12 mouse cellular contexts compared by ENCODE assay signal in genomic region chr11:79777988-79778387, GRCm38 (mm10).
DNase-seq lines count a peak whose midpoint lies in the region; ATAC-seq and TF ChIP-seq lines count a peak whose summit lies in the region.
"Had no signal": no experiment of that assay in that cellular context is flagged by ENCODE, and none has a peak within 500 bp of the region (broad histone marks: within the 10 kb centered on the region; RNA-seq: fewer than 3 reads in every experiment).

No protein-coding gene starts in this region.

- no peak for TF ChIP-seq CTCF in lung, embryonic 14.5 days (IDR thresholded peaks at IDR 0.05; ENCODE audit: low read depth)

- 58% methylated on average over 2 of the region's 2 CpGs for WGBS in forebrain, embryonic 14.5 days
- WGBS in forebrain, embryonic 12.5 days, result 71% methylated on average over 2 of the region's 2 CpGs
- 22% methylated on average over 2 of the region's 2 CpGs for WGBS in lung, embryonic 14.5 days
- WGBS in neural tube, embryonic 15.5 days, result 41% methylated on average over 2 of the region's 2 CpGs

- no peak overlapping the region for H3K9ac ChIP-seq in forebrain, embryonic 14.5 days (ENCODE audit: low read length)
- H3K9ac ChIP-seq in forebrain, embryonic 12.5 days, result no peak overlapping the region
- H3K9ac ChIP-seq in lung, embryonic 14.5 days, result no peak overlapping the region
- H3K9ac ChIP-seq in neural tube, embryonic 15.5 days (replicated peaks), result no peak overlapping the region
- H3K9ac ChIP-seq: embryonic facial prominence, embryonic 15.5 days had no signal

- H3K4me1 ChIP-seq in forebrain, embryonic 14.5 days (ENCODE audit: control insufficient read depth, insufficient read depth, low read length), result 0 out of 2 replicates have a peak, but pooled peaks cover 2% of the 10 kb centered on the region
- H3K4me1 ChIP-seq in forebrain, embryonic 12.5 days, result peaks cover 17% of the 10 kb centered on the region
- H3K4me1 ChIP-seq in lung, embryonic 14.5 days (ENCODE audit: insufficient read depth), result peaks cover 9% of the 10 kb centered on the region
- peaks cover 4% of the 10 kb centered on the region for H3K4me1 ChIP-seq in neural tube, embryonic 15.5 days

- no peaks in the 10 kb centered on the region for H3K9me3 ChIP-seq in forebrain, embryonic 14.5 days (replicated peaks; ENCODE audit: control insufficient read depth, low read length)
- H3K9me3 ChIP-seq in forebrain, embryonic 12.5 days, result no peaks in the 10 kb centered on the region
- no peaks in the 10 kb centered on the region for H3K9me3 ChIP-seq in lung, embryonic 14.5 days (ENCODE audit: low read depth, low read length)
- no peaks in the 10 kb centered on the region for H3K9me3 ChIP-seq in neural tube, embryonic 15.5 days (replicated peaks)
- H3K9me3 ChIP-seq: embryonic facial prominence, embryonic 15.5 days; midbrain, embryonic 12.5 days had no signal

- DNase-seq in forebrain, embryonic 14.5 days (ENCODE audit: low spot score), result peak; percentile 32
- DNase-seq in lung, embryonic 14.5 days, result peak; percentile 76
- DNase-seq in lung, postnatal 25 days (ENCODE audit: low spot score), result no peak
- peak; percentile 29 to 62 for DNase-seq in lung, postnatal 4 days
- no peak for DNase-seq in urinary bladder, adult 18-20 months (ENCODE audit: low spot score in 2 of 2)
- DNase-seq: cerebellum, adult 18-20 months had no signal

- no peak overlapping the region for H3K27ac ChIP-seq in forebrain, embryonic 14.5 days (ENCODE audit: low read depth, low read length)
- H3K27ac ChIP-seq in forebrain, embryonic 12.5 days, result no peak overlapping the region
- no peak overlapping the region for H3K27ac ChIP-seq in lung, embryonic 14.5 days (ENCODE audit: low read depth)
- H3K27ac ChIP-seq in neural tube, embryonic 15.5 days (replicated peaks), result no peak overlapping the region
- H3K27ac ChIP-seq: embryonic facial prominence, embryonic 15.5 days; kidney, postnatal 0 days; midbrain, embryonic 12.5 days had no signal

- no peak overlapping the region for H3K4me2 ChIP-seq in forebrain, embryonic 14.5 days (ENCODE audit: low read length)
- H3K4me2 ChIP-seq in forebrain, embryonic 12.5 days, result no peak overlapping the region
- H3K4me2 ChIP-seq in lung, embryonic 14.5 days, result no peak overlapping the region
- no peak overlapping the region for H3K4me2 ChIP-seq in neural tube, embryonic 15.5 days
- H3K4me2 ChIP-seq: embryonic facial prominence, embryonic 15.5 days; midbrain, embryonic 12.5 days had no signal

- no peak overlapping the region for H3K4me3 ChIP-seq in forebrain, embryonic 14.5 days (ENCODE audit: low read depth, low read length)
- H3K4me3 ChIP-seq in forebrain, embryonic 12.5 days (replicated peaks), result no peak overlapping the region
- H3K4me3 ChIP-seq in lung, embryonic 14.5 days (ENCODE audit: low read depth, low read length), result no peak overlapping the region
- H3K4me3 ChIP-seq in neural tube, embryonic 15.5 days (replicated peaks), result no peak overlapping the region
- H3K4me3 ChIP-seq: embryonic facial prominence, embryonic 15.5 days; midbrain, embryonic 12.5 days had no signal

- no peaks in the 10 kb centered on the region for H3K27me3 ChIP-seq in forebrain, embryonic 14.5 days (replicated peaks; ENCODE audit: control insufficient read depth, insufficient read depth, low read length)
- no peaks in the 10 kb centered on the region for H3K27me3 ChIP-seq in forebrain, embryonic 12.5 days
- H3K27me3 ChIP-seq in lung, embryonic 14.5 days (ENCODE audit: insufficient read depth, low read length), result no peaks in the 10 kb centered on the region
- no peaks in the 10 kb centered on the region for H3K27me3 ChIP-seq in neural tube, embryonic 15.5 days (replicated peaks)
- H3K27me3 ChIP-seq: embryonic facial prominence, embryonic 15.5 days had no signal

- H3K36me3 ChIP-seq in forebrain, embryonic 14.5 days (ENCODE audit: control insufficient read depth, insufficient read depth, low read length), result no peaks in the 10 kb centered on the region
- no peaks in the 10 kb centered on the region for H3K36me3 ChIP-seq in forebrain, embryonic 12.5 days (replicated peaks)
- no peaks in the 10 kb centered on the region for H3K36me3 ChIP-seq in lung, embryonic 14.5 days (ENCODE audit: insufficient read depth)
- H3K36me3 ChIP-seq in neural tube, embryonic 15.5 days, result no peaks in the 10 kb centered on the region
- H3K36me3 ChIP-seq: embryonic facial prominence, embryonic 15.5 days; midbrain, embryonic 12.5 days had no signal

- no peak for ATAC-seq in forebrain, embryonic 14.5 days
- no peak for ATAC-seq in forebrain, embryonic 12.5 days (ENCODE audit: low FRiP score)
- 0 out of 2 replicates have a peak, but pooled peaks have one; percentile 28 for ATAC-seq in lung, embryonic 14.5 days (ENCODE audit: insufficient read depth)
- ATAC-seq in granulocyte monocyte progenitor cell, adult 5-6 weeks (replicated peaks; ENCODE audit: poor library complexity, severe bottlenecking), result peak; percentile 52
- ATAC-seq in neural tube, embryonic 15.5 days (ENCODE audit: low FRiP score), result no peak

Comparison
In these comparisons a context has a peak if more than half of its experiments do, and no peak if none do; other contexts are left out.
1. DNase-seq: peak in forebrain, embryonic 14.5 days (single experiment), lung, embryonic 14.5 days (single experiment) and lung, postnatal 4 days (2 of 2); none in lung, postnatal 25 days (single experiment) and urinary bladder, adult 18-20 months (0 of 2).
2. ATAC-seq: peak in lung, embryonic 14.5 days (single experiment) and granulocyte monocyte progenitor cell, adult 5-6 weeks (single experiment); none in forebrain, embryonic 14.5 days (single experiment), forebrain, embryonic 12.5 days (single experiment) and neural tube, embryonic 15.5 days (single experiment).